Mouse (Mus musculus) forebrain, embryonic 15.5 days (tissue): ENCODE results near the gene Yaf2. TPM values are rescaled to one million over a fixed set of nuclear protein-coding genes. Genes with fewer than 3 reads are reported as not detected.

Experiments used
- ATAC-seq: fragments of 200-750 bp; cut with Nextera tagmentation; replicated peaks from 2 replicates; pipeline ENCODE4 v1.8.0; 2017; ENCODE audit warnings: mild to moderate bottlenecking, moderate TSS enrichment, moderate library complexity
- H3K27ac ChIP-seq: fragments of 300-500 bp; sonication (generic); replicated peaks from 2 replicates; pipeline ENCODE4 v1.5.1; 2015; ENCODE audit warnings: mild to moderate bottlenecking, inconsistent platforms
- H3K27me3 ChIP-seq: fragments of 300-500 bp; sonication (generic); 2 replicates; pipeline ENCODE4 v1.6.1; 2015; ENCODE audit warnings: inconsistent platforms
- H3K36me3 ChIP-seq: fragments of 300-500 bp; sonication (generic); 2 replicates; pipeline ENCODE4 v1.6.1; 2015; ENCODE audit warnings: mild to moderate bottlenecking, inconsistent platforms
- H3K4me1 ChIP-seq: fragments of 300-500 bp; sonication (generic); 2 replicates; pipeline ENCODE4 v1.6.1; 2015; ENCODE audit warnings: inconsistent platforms
- H3K4me2 ChIP-seq: fragments of 300-500 bp; sonication (generic); replicated peaks from 2 replicates; pipeline ENCODE4 v1.6.1; 2015; ENCODE audit warnings: mild to moderate bottlenecking, inconsistent platforms
- H3K4me3 ChIP-seq: fragments of 300-500 bp; sonication (generic); 2 replicates; pipeline ENCODE4 v1.5.1; 2015; ENCODE audit warnings: mild to moderate bottlenecking, inconsistent platforms
- H3K9ac ChIP-seq: fragments of 300-500 bp; sonication (generic); replicated peaks from 2 replicates; pipeline ENCODE4 v1.6.1; 2015; ENCODE audit warnings: mild to moderate bottlenecking, inconsistent platforms
- H3K9me3 ChIP-seq: fragments of 300-500 bp; sonication (generic); 2 replicates; pipeline ENCODE4 v1.6.1; 2016; ENCODE audit warnings: inconsistent platforms
- WGBS: fragments of 180-500 bp; shearing (Covaris S2); methylation state at CpG from one replicate; pipeline ENCODE4 v1.1.7; 2015; ENCODE audit warnings: mixed read lengths; 5-methylcytosine and 5-hydroxymethylcytosine counted together
- polyA plus RNA-seq: library from polyadenylated mRNA; unstranded; fragments of >200 nt; fragmentation: Nextera tagmentation; extraction: Ambion mirVana; gene quantifications from 2 replicates; pipeline ENCODE4 v1.2.1, GENCODE M21; 2015

Gene Yaf2
- polyA plus RNA-seq, 1 experiment from 2014 or later = 115 TPM

GRCm38 (mm10) chr15:93283349-93283748, 53.4 kb downstream of the Yaf2 start:
- Histone ChIP-seq H3K9ac (no peak overlapping the region), H3K27me3 (no peaks in the 10 kb centered on the region), H3K4me2 (no peak overlapping the region), H3K4me1 (no peaks in the 10 kb centered on the region), H3K9me3 (no peaks in the 10 kb centered on the region), H3K4me3 (no peak overlapping the region), H3K27ac (no peak overlapping the region), H3K36me3 (peaks cover 5% of the 10 kb centered on the region; the same call in 1 of the 2 replicates)
- no peak for ATAC-seq
- WGBS = 70% methylated on average over 11 of the region's 11 CpGs

- peak overlapping the region; percentile 90 for H3K4me2 ChIP-seq
- 2% methylated on average over 14 of the region's 14 CpGs for WGBS
- peaks cover 29% of the 10 kb centered on the region for H3K4me1 ChIP-seq
- H3K27me3 ChIP-seq = no peaks in the 10 kb centered on the region
- no peak overlapping the region for H3K27ac ChIP-seq
- no peaks in the 10 kb centered on the region for H3K36me3 ChIP-seq
- no peaks in the 10 kb centered on the region for H3K9me3 ChIP-seq
- peak overlapping the region; percentile 64 for H3K9ac ChIP-seq
- H3K4me3 ChIP-seq = peak overlapping the region; percentile 81
- no peak for ATAC-seq
Observed at GRCm38 (mm10) chr15:93276276-93276675, 60.5 kb downstream of the Yaf2 start.

GRCm38 (mm10) chr15:93275623-93276022, 61.1 kb downstream of the Yaf2 start:
- no peaks in the 10 kb centered on the region for H3K27me3 ChIP-seq
- ATAC-seq = peak; percentile 68; the same call in 1 of the 2 replicates
- no peaks in the 10 kb centered on the region for H3K36me3 ChIP-seq
- H3K4me2 ChIP-seq = peak overlapping the region; percentile 90
- under 1% methylated on average over 21 of the region's 21 CpGs for WGBS
- H3K27ac ChIP-seq = peak overlapping the region; percentile 92
- H3K4me1 ChIP-seq = peaks cover 29% of the 10 kb centered on the region
- no peaks in the 10 kb centered on the region for H3K9me3 ChIP-seq
- peak overlapping the region; percentile 81 for H3K4me3 ChIP-seq
- H3K9ac ChIP-seq = peak overlapping the region; percentile 64

- Histone ChIP-seq H3K36me3 (no peaks in the 10 kb centered on the region), H3K4me2 (peak within 1 kb of the TSS; percentile 90), H3K4me3 (peak within 1 kb of the TSS; percentile 81), H3K27ac (peak within 1 kb of the TSS; percentile 92), H3K9ac (peak within 1 kb of the TSS; percentile 79), H3K9me3 (no peaks in the 10 kb centered on the region), H3K27me3 (no peaks in the 10 kb centered on the region), H3K4me1 (peaks cover 29% of the 10 kb centered on the region)
- peak; percentile 97 for ATAC-seq
- WGBS = under 1% methylated on average over 82 of the region's 93 CpGs
Observed at GRCm38 (mm10) chr15:93274679-93275583, 61.8 kb downstream of the Yaf2 start, which contains the start of gene Gxylt1. Gene Gxylt1, minus strand, starts transcription at chr15:93275179.

GRCm38 (mm10) chr15:93273788-93274678, 62.7 kb downstream of the Yaf2 start:
- Histone ChIP-seq H3K27me3 (no peaks in the 10 kb centered on the region), H3K9ac (peak overlapping the region; percentile 79), H3K36me3 (no peaks in the 10 kb centered on the region), H3K9me3 (no peaks in the 10 kb centered on the region), H3K27ac (peak overlapping the region; percentile 92), H3K4me1 (peaks cover 29% of the 10 kb centered on the region), H3K4me2 (peak overlapping the region; percentile 90), H3K4me3 (peak overlapping the region; percentile 81)
- no peak for ATAC-seq
- 41% methylated on average over 19 of the region's 19 CpGs for WGBS

- H3K4me1 ChIP-seq = peaks cover 29% of the 10 kb centered on the region
- no peaks in the 10 kb centered on the region for H3K36me3 ChIP-seq
- H3K4me2 ChIP-seq = no peak overlapping the region
- H3K27ac ChIP-seq = no peak overlapping the region
- WGBS = 88% methylated on average over 9 of the region's 9 CpGs
- no peaks in the 10 kb centered on the region for H3K9me3 ChIP-seq
- no peak overlapping the region for H3K9ac ChIP-seq
- no peak for ATAC-seq
- no peaks in the 10 kb centered on the region for H3K27me3 ChIP-seq
- no peak overlapping the region for H3K4me3 ChIP-seq
Observed at GRCm38 (mm10) chr15:93272948-93273347, 63.8 kb downstream of the Yaf2 start.

- Histone ChIP-seq H3K36me3 (no peaks in the 10 kb centered on the region), H3K4me1 (peaks cover 19% of the 10 kb centered on the region), H3K9me3 (no peaks in the 10 kb centered on the region), H3K4me2 (no peak overlapping the region), H3K4me3 (no peak overlapping the region), H3K27me3 (no peaks in the 10 kb centered on the region), H3K27ac (no peak overlapping the region), H3K9ac (no peak overlapping the region)
- ATAC-seq = no peak
- 76% methylated on average over 9 of the region's 9 CpGs for WGBS
Observed at GRCm38 (mm10) chr15:93270289-93270855, 66.4 kb downstream of the Yaf2 start.

GRCm38 (mm10) chr15:93269572-93269971, 67.2 kb downstream of the Yaf2 start:
- Histone ChIP-seq H3K9me3 (no peaks in the 10 kb centered on the region), H3K4me3 (no peak overlapping the region), H3K27me3 (no peaks in the 10 kb centered on the region), H3K4me2 (no peak overlapping the region), H3K36me3 (no peaks in the 10 kb centered on the region), H3K9ac (no peak overlapping the region), H3K27ac (no peak overlapping the region), H3K4me1 (peaks cover 19% of the 10 kb centered on the region)
- 98% methylated on average over 7 of the region's 7 CpGs for WGBS
- no peak for ATAC-seq

- ATAC-seq = no peak
- Histone ChIP-seq H3K27ac (no peak overlapping the region), H3K27me3 (no peaks in the 10 kb centered on the region), H3K4me3 (no peak overlapping the region), H3K4me2 (no peak overlapping the region), H3K36me3 (no peaks in the 10 kb centered on the region), H3K9ac (no peak overlapping the region), H3K9me3 (no peaks in the 10 kb centered on the region), H3K4me1 (peaks cover 7% of the 10 kb centered on the region)
- WGBS = 94% methylated on average over 1 of the region's 1 CpGs
Observed at GRCm38 (mm10) chr15:93268001-93268400, 68.7 kb downstream of the Yaf2 start.

GRCm38 (mm10) chr15:93267479-93267878, 69.3 kb downstream of the Yaf2 start:
- Histone ChIP-seq H3K27me3 (no peaks in the 10 kb centered on the region), H3K4me2 (no peak overlapping the region), H3K4me3 (no peak overlapping the region), H3K4me1 (peaks cover 2% of the 10 kb centered on the region; the same call in 1 of the 2 replicates), H3K36me3 (no peaks in the 10 kb centered on the region), H3K9me3 (no peaks in the 10 kb centered on the region), H3K9ac (no peak overlapping the region), H3K27ac (no peak overlapping the region)
- 81% methylated on average over 8 of the region's 8 CpGs for WGBS
- no peak for ATAC-seq

- Histone ChIP-seq H3K27ac (no peak overlapping the region), H3K4me3 (no peak overlapping the region), H3K36me3 (no peaks in the 10 kb centered on the region), H3K9me3 (no peaks in the 10 kb centered on the region), H3K4me2 (no peak overlapping the region), H3K27me3 (no peaks in the 10 kb centered on the region), H3K4me1 (no peaks in the 10 kb centered on the region), H3K9ac (no peak overlapping the region)
- WGBS = 70% methylated on average over 16 of the region's 16 CpGs
- no peak for ATAC-seq
Observed at GRCm38 (mm10) chr15:93266361-93266760, 70.4 kb downstream of the Yaf2 start.
